Mouse (Mus musculus): ENCODE measurements around the gene 2310039H08Rik. TPM values are rescaled to one million over a fixed set of nuclear protein-coding genes. Genes with fewer than 3 reads are reported as not detected.
"Not testable (repeated sequence)": the region's sequence is repeated elsewhere in the genome, so short reads cannot be mapped to it uniquely, and the experiment has no call there.

The 2310039H08Rik gene
- polyA plus RNA-seq, 1 experiment from 2014 or later = 51.2 TPM

- Histone ChIP-seq H3K27me3 (ENCODE audit: insufficient read depth, poor library complexity, severe bottlenecking) (no peaks in the 10 kb centered on the region), H3K4me1 (no peaks in the 10 kb centered on the region), H3K9me3 (no peaks in the 10 kb centered on the region), H3K36me3 (peaks cover 72% of the 10 kb centered on the region), H3K27ac (no peak overlapping the region), H3K4me3 (no peak overlapping the region)
- DNase-seq (ENCODE audit: low spot score) = no peak
- 89% methylated on average over 9 of the region's 9 CpGs for WGBS
These were observed 29.4 kb upstream of the 2310039H08Rik start for GRCm38 (mm10) chr17:46742986-46743385.

DNA sequence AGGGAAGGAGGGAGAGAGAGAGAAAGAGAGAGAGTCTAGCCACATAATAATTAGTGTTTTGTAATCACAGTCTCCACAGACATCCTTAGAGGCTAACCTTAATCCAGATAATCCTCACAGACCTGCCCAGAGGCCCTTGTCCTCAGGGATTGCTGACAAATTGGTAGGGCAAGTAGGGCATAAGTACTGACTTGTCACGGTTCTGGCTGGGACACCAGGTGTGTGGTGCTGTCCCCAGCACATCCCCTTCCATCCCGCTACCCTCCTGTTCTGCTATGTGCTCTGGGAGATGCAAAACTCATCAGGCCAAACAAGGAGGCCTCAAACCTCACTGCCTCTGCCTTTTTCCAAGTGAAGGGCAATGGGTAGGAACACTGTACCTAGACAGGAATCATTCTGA, 26.9 kb upstream of the 2310039H08Rik start:
- no peak overlapping the region for H3K27ac ChIP-seq
- DNase-seq (ENCODE audit: low spot score) = no peak

GRCm38 (mm10) chr17:46747234-46747633, 25.2 kb upstream of the 2310039H08Rik start:
- Histone ChIP-seq H3K4me3 (no peak overlapping the region), H3K27me3 (ENCODE audit: insufficient read depth, poor library complexity, severe bottlenecking) (no peaks in the 10 kb centered on the region), H3K36me3 (peaks cover 53% of the 10 kb centered on the region), H3K9me3 (no peaks in the 10 kb centered on the region), H3K27ac (no peak overlapping the region), H3K4me1 (peaks cover 9% of the 10 kb centered on the region)
- WGBS = 83% methylated on average over 8 of the region's 8 CpGs
- no peak for DNase-seq (ENCODE audit: low spot score)

More for the DNA sequence above, 26.9 kb upstream of the 2310039H08Rik start:
- Histone ChIP-seq H3K4me3 (no peak overlapping the region), H3K36me3 (peaks cover 63% of the 10 kb centered on the region), H3K27me3 (ENCODE audit: insufficient read depth, poor library complexity, severe bottlenecking) (no peaks in the 10 kb centered on the region), H3K9me3 (no peaks in the 10 kb centered on the region), H3K4me1 (peaks cover 1% of the 10 kb centered on the region; the same call in 1 of the 2 replicates)
- WGBS = 87% methylated on average over 2 of the region's 2 CpGs

GRCm38 (mm10) chr17:46747806-46748205, 24.6 kb upstream of the 2310039H08Rik start:
- H3K4me1 ChIP-seq = peaks cover 14% of the 10 kb centered on the region
- no peak overlapping the region for H3K27ac ChIP-seq
- no peak for DNase-seq (ENCODE audit: low spot score)
- no peaks in the 10 kb centered on the region for H3K9me3 ChIP-seq
- no peaks in the 10 kb centered on the region for H3K27me3 ChIP-seq (ENCODE audit: insufficient read depth, poor library complexity, severe bottlenecking)
- peaks cover 49% of the 10 kb centered on the region for H3K36me3 ChIP-seq
- H3K4me3 ChIP-seq = no peak overlapping the region
- 89% methylated on average over 2 of the region's 2 CpGs for WGBS

- Histone ChIP-seq H3K36me3 (peaks cover 34% of the 10 kb centered on the region), H3K27ac (no peak overlapping the region), H3K4me1 (peaks cover 14% of the 10 kb centered on the region), H3K27me3 (ENCODE audit: insufficient read depth, poor library complexity, severe bottlenecking) (no peaks in the 10 kb centered on the region), H3K9me3 (no peaks in the 10 kb centered on the region), H3K4me3 (no peak overlapping the region)
- no peak for DNase-seq (ENCODE audit: low spot score)
- 84% methylated on average over 5 of the region's 5 CpGs for WGBS
These were observed 23.2 kb upstream of the 2310039H08Rik start for GRCm38 (mm10) chr17:46749282-46749681.

- Histone ChIP-seq H3K4me3 (peak overlapping the region; percentile 82), H3K36me3 (peaks cover 22% of the 10 kb centered on the region), H3K27me3 (ENCODE audit: insufficient read depth, poor library complexity, severe bottlenecking) (no peaks in the 10 kb centered on the region), H3K9me3 (no peaks in the 10 kb centered on the region), H3K27ac (peak overlapping the region; percentile 92; the same call in 1 of the 2 replicates), H3K4me1 (peaks cover 14% of the 10 kb centered on the region)
- 94% methylated on average over 4 of the region's 4 CpGs for WGBS
- no peak for DNase-seq (ENCODE audit: low spot score)
These were observed 21.9 kb upstream of the 2310039H08Rik start for GRCm38 (mm10) chr17:46750580-46750979.

DNA sequence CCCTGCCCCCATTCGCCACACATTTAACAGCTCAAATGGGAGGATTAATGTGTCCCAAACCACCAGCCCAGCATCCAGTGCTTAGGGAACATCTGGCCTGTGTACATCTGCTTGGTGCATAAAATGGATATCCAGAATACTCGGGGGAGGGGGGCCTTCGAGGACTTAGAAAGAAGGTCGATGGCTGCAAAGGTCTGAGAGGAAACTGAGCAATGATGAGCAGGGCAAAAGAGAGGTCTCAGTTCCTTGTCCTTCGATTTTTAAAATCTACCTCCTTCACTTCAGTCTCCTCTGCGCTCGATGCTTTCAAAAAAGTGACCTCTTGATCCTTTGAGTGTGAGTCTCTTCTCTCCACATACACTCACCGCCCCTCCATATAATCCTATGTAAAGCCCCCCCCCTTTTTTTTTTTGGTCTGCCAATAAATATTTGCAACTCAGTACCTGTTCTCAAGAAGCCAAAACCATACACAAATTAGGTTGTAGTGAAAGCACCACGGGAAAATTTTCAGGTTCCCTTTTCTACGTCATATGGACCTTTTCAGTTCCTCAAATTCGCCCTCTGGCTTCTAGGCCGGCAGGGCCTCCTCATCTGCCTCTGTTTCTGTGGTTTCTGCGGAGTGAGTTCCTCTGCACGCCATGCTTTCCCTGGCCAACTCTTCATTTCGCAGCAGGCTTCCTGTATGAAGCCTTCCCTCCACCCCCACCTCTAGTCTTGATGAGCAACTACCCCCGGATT, 21.2 kb upstream of the 2310039H08Rik start:
- H3K27me3 ChIP-seq (ENCODE audit: insufficient read depth, poor library complexity, severe bottlenecking) = no peaks in the 10 kb centered on the region
- H3K4me3 ChIP-seq = peak overlapping the region; percentile 82

GRCm38 (mm10) chr17:46751794-46752556, 20.5 kb upstream of the 2310039H08Rik start, which contains the start of gene Cnpy3:
Cnpy3 (minus strand) TSS chr17:46752214.
- WGBS = under 1% methylated on average over 58 of the region's 58 CpGs
- Histone ChIP-seq H3K36me3 (peaks cover 9% of the 10 kb centered on the region), H3K27ac (peak within 1 kb of the TSS; percentile 92), H3K4me1 (peaks cover 17% of the 10 kb centered on the region), H3K27me3 (ENCODE audit: insufficient read depth, poor library complexity, severe bottlenecking) (no peaks in the 10 kb centered on the region), H3K9me3 (no peaks in the 10 kb centered on the region), H3K4me3 (peak within 1 kb of the TSS; percentile 82)
- DNase-seq (ENCODE audit: low spot score) = peak; percentile 99

More for the DNA sequence above, 21.2 kb upstream of the 2310039H08Rik start:
- Histone ChIP-seq H3K36me3 (peaks cover 17% of the 10 kb centered on the region), H3K9me3 (no peaks in the 10 kb centered on the region), H3K27ac (peak overlapping the region; percentile 92), H3K4me1 (peaks cover 16% of the 10 kb centered on the region)
- 33% methylated on average over 16 of the region's 16 CpGs for WGBS
- DNase-seq (ENCODE audit: low spot score) = peak; percentile 83

- H3K27me3 ChIP-seq (ENCODE audit: insufficient read depth, poor library complexity, severe bottlenecking) = no peaks in the 10 kb centered on the region
- no peaks in the 10 kb centered on the region for H3K9me3 ChIP-seq
- DNase-seq (ENCODE audit: low spot score) = no peak
- peaks cover 3% of the 10 kb centered on the region for H3K4me1 ChIP-seq
- H3K36me3 ChIP-seq = no peaks in the 10 kb centered on the region
- WGBS = 72% methylated on average over 12 of the region's 12 CpGs
- no peak overlapping the region for H3K4me3 ChIP-seq
- H3K27ac ChIP-seq = no peak overlapping the region
These were observed 13.7 kb upstream of the 2310039H08Rik start for GRCm38 (mm10) chr17:46758753-46759152.

GRCm38 (mm10) chr17:46763544-46763943, 8.9 kb upstream of the 2310039H08Rik start, which contains the start of gene Ptcra:
Ptcra (minus strand) TSS chr17:46763712.
- WGBS = 72% methylated on average over 2 of the region's 2 CpGs
- Histone ChIP-seq H3K4me1 (peaks cover 5% of the 10 kb centered on the region; the same call in 1 of the 2 replicates), H3K27ac (no peak within 1 kb of the TSS), H3K27me3 (ENCODE audit: insufficient read depth, poor library complexity, severe bottlenecking) (no peaks in the 10 kb centered on the region), H3K9me3 (no peaks in the 10 kb centered on the region), H3K4me3 (no peak within 1 kb of the TSS), H3K36me3 (no peaks in the 10 kb centered on the region)
- no peak for DNase-seq (ENCODE audit: low spot score)

DNA sequence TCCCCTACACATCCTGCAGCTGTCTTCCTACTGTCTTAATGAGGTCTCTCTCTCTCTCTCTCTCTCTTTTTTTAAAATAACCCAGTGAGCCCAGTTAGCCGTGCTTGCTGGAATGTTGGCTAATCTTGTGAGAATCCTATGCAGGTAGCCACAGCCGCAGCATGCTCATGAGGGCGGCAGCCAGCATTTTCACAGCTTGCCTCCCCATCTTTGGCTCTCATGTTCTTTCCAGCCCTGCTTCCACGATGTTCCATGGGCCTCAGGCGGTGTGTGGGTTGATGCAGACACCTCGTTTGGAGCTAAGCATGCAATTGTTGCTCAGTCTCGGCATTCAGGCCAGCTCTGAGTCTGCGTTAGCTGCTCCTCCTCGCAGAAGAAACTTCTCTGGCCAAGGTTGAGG, 7.5 kb upstream of the 2310039H08Rik start:
- not testable (repeated sequence) for H3K27me3 ChIP-seq (ENCODE audit: insufficient read depth, poor library complexity, severe bottlenecking); H3K36me3 ChIP-seq; H3K27ac ChIP-seq; H3K4me3 ChIP-seq; DNase-seq (ENCODE audit: low spot score); H3K4me1 ChIP-seq; H3K9me3 ChIP-seq
- 61% methylated on average over 9 of the region's 9 CpGs for WGBS

- H3K27ac ChIP-seq = no peak overlapping the region
- no peaks in the 10 kb centered on the region for H3K36me3 ChIP-seq
- H3K4me1 ChIP-seq = peaks cover 12% of the 10 kb centered on the region
- WGBS = 52% methylated on average over 8 of the region's 8 CpGs
- no peaks in the 10 kb centered on the region for H3K9me3 ChIP-seq
- H3K27me3 ChIP-seq (ENCODE audit: insufficient read depth, poor library complexity, severe bottlenecking) = no peaks in the 10 kb centered on the region
- DNase-seq (ENCODE audit: low spot score) = no peak
- H3K4me3 ChIP-seq = no peak overlapping the region
These were observed 4.6 kb upstream of the 2310039H08Rik start for GRCm38 (mm10) chr17:46767868-46768267.

DNA sequence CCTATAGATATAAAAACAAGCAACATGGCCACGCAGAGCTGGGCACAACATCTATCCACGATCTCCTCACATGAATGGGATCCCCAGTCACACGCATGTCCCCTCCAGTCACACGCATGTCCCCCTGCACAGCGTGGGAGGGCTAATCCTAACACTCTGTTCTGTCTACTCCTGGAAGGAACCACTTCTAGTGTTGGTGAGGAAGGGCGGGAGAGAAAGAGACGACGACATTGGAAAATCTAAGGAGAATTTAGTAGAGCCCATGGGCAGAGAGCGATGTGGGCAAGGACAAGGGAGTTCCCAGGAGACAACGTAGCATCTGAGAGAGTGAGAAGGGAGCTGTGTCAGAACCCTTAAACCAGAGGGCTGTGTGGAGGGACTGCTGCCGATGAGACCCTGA, 1.9 kb upstream of the 2310039H08Rik start:
- WGBS = 88% methylated on average over 11 of the region's 11 CpGs
- no peak for DNase-seq (ENCODE audit: low spot score)
- no peak overlapping the region for H3K27ac ChIP-seq
- no peaks in the 10 kb centered on the region for H3K9me3 ChIP-seq
- no peak overlapping the region for H3K4me3 ChIP-seq
- H3K27me3 ChIP-seq (ENCODE audit: insufficient read depth, poor library complexity, severe bottlenecking) = no peaks in the 10 kb centered on the region
- H3K36me3 ChIP-seq = peaks cover 15% of the 10 kb centered on the region
- peaks cover 21% of the 10 kb centered on the region for H3K4me1 ChIP-seq

Measured in heart, embryonic 10.5 days (tissue).